Mouse (Mus musculus) liver, embryonic 16.5 days (tissue): ENCODE measurements around the gene Gm49630. TPM values are rescaled to one million over a fixed set of nuclear protein-coding genes. Genes with fewer than 3 reads are reported as not detected.
"Not testable (repeated sequence)": the region's sequence is repeated elsewhere in the genome, so short reads cannot be mapped to it uniquely, and the experiment has no call there.

Source experiments
- ATAC-seq: fragments of 200-750 bp; cut with Nextera tagmentation; 2 replicates; pipeline ENCODE4 v1.8.0; 2017; ENCODE audit warnings: low read depth, mild to moderate bottlenecking, moderate number of reproducible peaks, moderate library complexity
- H3K27ac ChIP-seq: fragments of 300-500 bp; sonication (generic); 2 replicates; pipeline ENCODE4 v1.5.1; 2014; ENCODE audit warnings: mild to moderate bottlenecking, low read length
- H3K27me3 ChIP-seq: fragments of 300-500 bp; sonication (generic); 2 replicates; pipeline ENCODE4 v1.6.1; 2014; ENCODE audit warnings: low read depth, low read length, mixed read lengths; ENCODE audit not compliant: control insufficient read depth, insufficient read depth
- H3K36me3 ChIP-seq: fragments of 300-500 bp; sonication (generic); 2 replicates; pipeline ENCODE4 v1.6.1; 2014; ENCODE audit warnings: mild to moderate bottlenecking; ENCODE audit not compliant: control insufficient read depth, insufficient read depth
- H3K4me1 ChIP-seq: fragments of 300-500 bp; sonication (generic); 2 replicates; pipeline ENCODE4 v1.6.1; 2014; ENCODE audit warnings: low read depth, low read length, mixed read lengths; ENCODE audit not compliant: control insufficient read depth
- H3K4me2 ChIP-seq: fragments of 300-500 bp; sonication (generic); 2 replicates; pipeline ENCODE4 v1.6.1; 2014; ENCODE audit warnings: low read depth, low read length, mixed read lengths
- H3K4me3 ChIP-seq: fragments of 300-500 bp; sonication (generic); 2 replicates; pipeline ENCODE4 v1.5.1; 2014; ENCODE audit warnings: low read depth, mild to moderate bottlenecking, low read length
- H3K9ac ChIP-seq: fragments of 300-500 bp; sonication (generic); 2 replicates; pipeline ENCODE4 v1.6.1; 2014; ENCODE audit warnings: low read depth, low read length
- H3K9me3 ChIP-seq: fragments of 300-500 bp; sonication (generic); replicated peaks from 2 replicates; pipeline ENCODE4 v1.6.1; 2016; ENCODE audit warnings: low read length; ENCODE audit not compliant: control insufficient read depth
- WGBS: fragments of 180-500 bp; shearing (Covaris S2); extraction: QIAGEN DNeasy Blood & Tissue Kit; methylation state at CpG from one replicate; pipeline ENCODE4 v1.1.7; 2014; ENCODE audit not compliant: insufficient replicate concordance; 5-methylcytosine and 5-hydroxymethylcytosine counted together
- polyA plus RNA-seq: library from polyadenylated mRNA; unstranded; fragments of >200 nt; fragmentation: Nextera tagmentation; extraction: Ambion mirVana; gene quantifications from 2 replicates; pipeline ENCODE4 v1.2.1, GENCODE M21; 2015

Gene Gm49630
- polyA plus RNA-seq, 1 experiment from 2014 or later: not detected

GRCm38 (mm10) chr17:7337381-7337780 is 34.4 kb downstream of the Gm49630 start:
- 61% methylated on average over 7 of the region's 9 CpGs for whole genome bisulfite sequencing

GRCm38 (mm10) chr17:7332745-7333144 is 39.0 kb downstream of the Gm49630 start:
- H3K27ac ChIP-seq, H3K4me1 ChIP-seq, H3K9ac ChIP-seq, H3K4me3 ChIP-seq, H3K36me3 ChIP-seq, H3K4me2 ChIP-seq, H3K9me3 ChIP-seq, H3K27me3 ChIP-seq, ATAC-seq: not testable (repeated sequence)
- 51% methylated on average over 3 of the region's 5 CpGs for WGBS

More at GRCm38 (mm10) chr17:7337381-7337780, 34.4 kb downstream of the Gm49630 start:
- H3K4me3 ChIP-seq, ATAC-seq, H3K9me3 ChIP-seq, H3K4me2 ChIP-seq, H3K9ac ChIP-seq, H3K4me1 ChIP-seq, H3K27ac ChIP-seq, H3K27me3 ChIP-seq, H3K36me3 ChIP-seq: not testable (repeated sequence)

GRCm38 (mm10) chr17:7326415-7326814 is 45.4 kb downstream of the Gm49630 start:
- ATAC-seq: not testable (repeated sequence)

GRCm38 (mm10) chr17:7324346-7324745 is 47.4 kb downstream of the Gm49630 start, which contains the start of gene Tcp10a:
Gene Tcp10a, plus strand, starts transcription at chr17:7324646.
- H3K27ac ChIP-seq, H3K27me3 ChIP-seq, H3K36me3 ChIP-seq, H3K9ac ChIP-seq, ATAC-seq, H3K4me3 ChIP-seq, H3K9me3 ChIP-seq, H3K4me2 ChIP-seq, H3K4me1 ChIP-seq: not testable (repeated sequence)
- 74% methylated on average over 3 of the region's 5 CpGs for WGBS

More at GRCm38 (mm10) chr17:7326415-7326814, 45.4 kb downstream of the Gm49630 start:
- not testable (repeated sequence) for H3K4me3 ChIP-seq, H3K27ac ChIP-seq, H3K36me3 ChIP-seq, H3K9ac ChIP-seq, H3K4me2 ChIP-seq, H3K27me3 ChIP-seq, H3K4me1 ChIP-seq, H3K9me3 ChIP-seq
- WGBS: 20% methylated on average over 3 of the region's 8 CpGs

- not testable (repeated sequence) for H3K4me3 ChIP-seq, H3K27me3 ChIP-seq, H3K27ac ChIP-seq, H3K36me3 ChIP-seq, H3K9ac ChIP-seq, H3K9me3 ChIP-seq, ATAC-seq, H3K4me1 ChIP-seq, H3K4me2 ChIP-seq
- 72% methylated on average over 6 of the region's 6 CpGs for WGBS
Observed at GRCm38 (mm10) chr17:7319789-7320188, 52.0 kb downstream of the Gm49630 start.

- not testable (repeated sequence) for H3K27ac ChIP-seq, H3K36me3 ChIP-seq, ATAC-seq, H3K4me1 ChIP-seq, H3K9ac ChIP-seq, H3K4me2 ChIP-seq, H3K9me3 ChIP-seq, H3K4me3 ChIP-seq, H3K27me3 ChIP-seq
- WGBS: 51% methylated on average over 6 of the region's 8 CpGs
Observed at GRCm38 (mm10) chr17:7315693-7316382, 55.9 kb downstream of the Gm49630 start.

- H3K36me3 ChIP-seq, H3K9me3 ChIP-seq, H3K27ac ChIP-seq, ATAC-seq, H3K4me2 ChIP-seq, H3K4me1 ChIP-seq, H3K27me3 ChIP-seq, H3K9ac ChIP-seq, H3K4me3 ChIP-seq: not testable (repeated sequence)
- WGBS: 49% methylated on average over 8 of the region's 8 CpGs
Observed at GRCm38 (mm10) chr17:7306278-7307196, 65.2 kb downstream of the Gm49630 start.
